Mouse (Mus musculus): Measurements from ENCODE around the gene Ctdnep1. TPM values are rescaled to one million over a fixed set of nuclear protein-coding genes. Genes with fewer than 3 reads are reported as not detected.

Gene Ctdnep1
- 100 to 1,000 TPM; 114 to 123 TPM for total RNA-seq (2021)
- long read RNA-seq, experiment 1, transcript Ctdnep1-201 (8 exons, 1,627 nt), result major isoform, 12 of 15 reads
- long read RNA-seq, experiment 1, partial matches to known transcripts, result 1 of 15 reads
- long read RNA-seq, experiment 1, other reads (novel, unspliced or antisense), result 2 of 15 reads
- long read RNA-seq, experiment 2, transcript Ctdnep1-201 (8 exons, 1,627 nt), result major isoform, 15 of 35 reads
- long read RNA-seq, experiment 2, partial matches to known transcripts, result 18 of 35 reads
- long read RNA-seq, experiment 2, other reads (novel, unspliced or antisense), result 2 of 35 reads

GRCm38 (mm10) chr11:69981141-69981762 is at the start of gene Ctdnep1:
Ctdnep1 (plus strand) TSS chr11:69981156.
- DNase-seq (ENCODE audit: low spot score in 2 of 2), result peak in 1 of 2 experiments; percentile 41

GRCm38 (mm10) chr11:69931769-69932168 is 49.2 kb upstream of the Ctdnep1 start:
- DNase-seq (ENCODE audit: low spot score in 2 of 2), result no peak

GRCm38 (mm10) chr11:69932254-69932653 is 48.7 kb upstream of the Ctdnep1 start:
- DNase-seq (ENCODE audit: low spot score in 2 of 2), result no peak

GRCm38 (mm10) chr11:69933066-69933465 is 47.9 kb upstream of the Ctdnep1 start:
- DNase-seq (ENCODE audit: low spot score in 2 of 2), result no peak

- DNase-seq (ENCODE audit: low spot score in 2 of 2), result peak; percentile 95 to 98
These were observed 46.8 kb upstream of the Ctdnep1 start for GRCm38 (mm10) chr11:69934169-69934568.

- no peak for DNase-seq (ENCODE audit: low spot score in 2 of 2)
These were observed 46.3 kb upstream of the Ctdnep1 start for GRCm38 (mm10) chr11:69934681-69935080.

GRCm38 (mm10) chr11:69935137-69935879 is 45.6 kb upstream of the Ctdnep1 start, which contains the start of gene Ybx2:
Ybx2 (plus strand) TSS chr11:69935796.
- DNase-seq (ENCODE audit: low spot score in 2 of 2), result peak; percentile 79 to 81

- no peak for DNase-seq (ENCODE audit: low spot score in 2 of 2)
These were observed 44.8 kb upstream of the Ctdnep1 start for GRCm38 (mm10) chr11:69936156-69936555.

- no peak for DNase-seq (ENCODE audit: low spot score in 2 of 2)
These were observed 44.1 kb upstream of the Ctdnep1 start for GRCm38 (mm10) chr11:69936714-69937347.

GRCm38 (mm10) chr11:69937385-69937784 is 43.6 kb upstream of the Ctdnep1 start:
- DNase-seq (ENCODE audit: low spot score in 2 of 2), result no peak

GRCm38 (mm10) chr11:69937834-69938233 is 43.1 kb upstream of the Ctdnep1 start:
- no peak for DNase-seq (ENCODE audit: low spot score in 2 of 2)

GRCm38 (mm10) chr11:69938401-69938979 is 42.5 kb upstream of the Ctdnep1 start:
- DNase-seq (ENCODE audit: low spot score in 2 of 2), result no peak

GRCm38 (mm10) chr11:69939181-69939580 is 41.8 kb upstream of the Ctdnep1 start:
- no peak for DNase-seq (ENCODE audit: low spot score in 2 of 2)

- no peak for DNase-seq (ENCODE audit: low spot score in 2 of 2)
These were observed 41.2 kb upstream of the Ctdnep1 start for GRCm38 (mm10) chr11:69939731-69940130.

GRCm38 (mm10) chr11:69940962-69941361 is 40.0 kb upstream of the Ctdnep1 start:
- DNase-seq (ENCODE audit: low spot score in 2 of 2), result no peak

- DNase-seq (ENCODE audit: low spot score in 2 of 2), result no peak
These were observed 35.7 kb upstream of the Ctdnep1 start for GRCm38 (mm10) chr11:69945216-69945615.

- DNase-seq (ENCODE audit: low spot score in 2 of 2), result no peak
These were observed 34.7 kb upstream of the Ctdnep1 start for GRCm38 (mm10) chr11:69945997-69946891.

- peak; percentile 43 to 61 for DNase-seq (ENCODE audit: low spot score in 2 of 2)
These were observed 33.5 kb upstream of the Ctdnep1 start for GRCm38 (mm10) chr11:69947337-69948065.

- peak; percentile 84 to 87 for DNase-seq (ENCODE audit: low spot score in 2 of 2)
These were observed 32.7 kb upstream of the Ctdnep1 start, which contains the start of gene Slc2a4 for GRCm38 (mm10) chr11:69948066-69948762. Slc2a4 (minus strand) TSS chr11:69948188.
